Mouse (Mus musculus) stomach, embryonic 14.5 days (tissue): ENCODE measurements around the gene Cd247. TPM values are rescaled to one million over a fixed set of nuclear protein-coding genes. Genes with fewer than 3 reads are reported as not detected.
A peak's percentile ranks its signal among the peaks of the same experiment; 100 is the strongest.

Experiments
- ATAC-seq: fragments of 200-750 bp; cut with Nextera tagmentation; 2 replicates; pipeline ENCODE4 v1.8.0; 2017; ENCODE audit warnings: low read depth, moderate TSS enrichment; ENCODE audit not compliant: insufficient number of reproducible peaks, insufficient read depth, low FRiP score
- H3K27ac ChIP-seq: fragments of 300-500 bp; sonication (generic); 2 replicates; pipeline ENCODE4 v1.5.1; 2014; ENCODE audit warnings: mild to moderate bottlenecking, low read length, moderate library complexity, mixed read lengths
- H3K27me3 ChIP-seq: fragments of 300-500 bp; sonication (generic); 2 replicates; pipeline ENCODE4 v1.6.1; 2014; ENCODE audit warnings: low read length, control low read depth, mixed read lengths; ENCODE audit not compliant: control insufficient read depth, insufficient read depth
- H3K36me3 ChIP-seq: fragments of 300-500 bp; sonication (generic); 2 replicates; pipeline ENCODE4 v1.6.1; 2014; ENCODE audit warnings: mild to moderate bottlenecking, control low read depth, low read length, moderate library complexity, mixed read lengths; ENCODE audit not compliant: control insufficient read depth, insufficient read depth
- H3K4me1 ChIP-seq: fragments of 300-500 bp; sonication (generic); 2 replicates; pipeline ENCODE4 v1.6.1; 2014; ENCODE audit warnings: low read length, control low read depth, mixed read lengths; ENCODE audit not compliant: control insufficient read depth, insufficient read depth
- H3K4me2 ChIP-seq: fragments of 300-500 bp; sonication (generic); replicated peaks from 2 replicates; pipeline ENCODE4 v1.6.1; 2014; ENCODE audit warnings: low read depth, low read length, control low read depth
- H3K4me3 ChIP-seq: fragments of 300-500 bp; sonication (generic); 2 replicates; pipeline ENCODE4 v1.5.1; 2014; ENCODE audit warnings: low read depth, low read length, control low read depth
- H3K9ac ChIP-seq: fragments of 300-500 bp; sonication (generic); replicated peaks from 2 replicates; pipeline ENCODE4 v1.6.1; 2014; ENCODE audit warnings: low read depth, mild to moderate bottlenecking, control low read depth, low read length, moderate library complexity, mixed read lengths
- H3K9me3 ChIP-seq: fragments of 300-500 bp; sonication (generic); 2 replicates; pipeline ENCODE4 v1.6.1; 2016; ENCODE audit warnings: low read depth, low read length, control low read depth; ENCODE audit not compliant: control insufficient read depth
- WGBS: fragments of 180-500 bp; shearing (Covaris S2); extraction: QIAGEN DNeasy Blood & Tissue Kit; methylation state at CpG from one replicate; pipeline ENCODE4 v1.1.7; 2014; 5-methylcytosine and 5-hydroxymethylcytosine counted together
- polyA plus RNA-seq: library from polyadenylated mRNA; unstranded; fragments of >200 nt; fragmentation: Nextera tagmentation; extraction: Ambion mirVana; gene quantifications from 2 replicates; pipeline ENCODE4 v1.2.1, GENCODE M21; 2014

Cd247 gene
- polyA plus RNA-seq, 1 experiment from 2014 or later, result 1.5 TPM

DNA sequence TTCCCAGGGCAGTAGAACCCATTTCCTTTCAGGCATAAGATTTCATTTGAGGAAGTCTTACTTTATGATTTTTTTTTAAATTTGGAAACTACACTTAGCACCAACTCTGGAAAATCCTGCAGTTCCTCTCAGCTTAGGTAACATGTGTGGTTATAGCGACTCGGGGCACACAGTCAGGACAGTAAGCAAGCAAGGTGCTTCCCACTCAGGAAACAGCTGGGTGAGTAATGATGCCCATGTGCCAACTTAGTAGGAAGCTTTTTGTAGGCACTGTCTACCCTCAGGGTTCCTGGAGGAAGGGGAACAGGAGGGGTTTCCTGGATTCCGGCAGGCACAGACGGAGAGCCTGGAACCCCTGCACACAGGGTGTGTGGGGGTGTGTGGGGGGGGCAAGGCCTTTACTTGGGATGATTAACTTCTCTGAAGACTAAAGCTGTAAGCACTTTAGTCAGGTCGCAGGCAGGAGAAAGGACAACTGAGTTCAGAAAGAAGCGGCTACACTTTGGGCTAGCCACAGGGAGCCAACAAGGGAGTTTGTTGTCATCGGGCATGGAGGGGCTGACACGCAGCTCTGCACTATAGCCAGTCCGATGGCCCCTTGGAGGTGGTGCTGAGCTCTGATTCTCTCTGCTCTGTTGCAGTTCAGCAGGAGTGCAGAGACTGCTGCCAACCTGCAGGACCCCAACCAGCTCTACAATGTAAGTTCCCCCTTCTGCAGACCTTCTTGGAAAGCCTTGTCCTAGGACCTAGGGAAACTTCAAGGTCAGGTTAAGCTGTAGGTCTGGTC is 67.5 kb downstream of the Cd247 start:
- H3K4me2 ChIP-seq, result no peak overlapping the region
- H3K9me3 ChIP-seq, result no peaks in the 10 kb centered on the region
- ATAC-seq, result no peak
- H3K4me3 ChIP-seq, result no peak overlapping the region
- no peak overlapping the region for H3K27ac ChIP-seq
- H3K36me3 ChIP-seq, result no peaks in the 10 kb centered on the region
- no peaks in the 10 kb centered on the region for H3K27me3 ChIP-seq
- 0 out of 2 replicates have a peak, but pooled peaks cover 6% of the 10 kb centered on the region for H3K4me1 ChIP-seq
- 68% methylated on average over 9 of the region's 9 CpGs for WGBS
- H3K9ac ChIP-seq, result no peak overlapping the region

DNA sequence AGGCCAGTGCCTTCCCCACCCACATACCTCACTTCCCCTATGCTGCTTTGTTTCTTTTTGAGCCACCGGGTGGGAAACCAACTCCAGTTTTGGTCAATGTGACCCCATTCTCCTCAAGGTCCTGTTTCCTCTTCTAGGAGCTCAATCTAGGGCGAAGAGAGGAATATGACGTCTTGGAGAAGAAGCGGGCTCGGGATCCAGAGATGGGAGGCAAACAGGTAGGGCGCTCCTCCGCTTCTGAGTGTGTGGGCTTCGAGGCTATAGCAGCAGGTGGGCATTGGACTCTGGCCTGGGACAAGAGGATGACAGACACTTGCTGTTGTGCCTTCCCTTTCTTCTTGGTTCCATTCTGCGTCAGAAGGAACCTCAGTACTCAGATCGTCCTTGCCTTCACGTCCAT is 68.8 kb downstream of the Cd247 start:
- Histone ChIP-seq H3K4me2 (no peak overlapping the region), H3K9ac (no peak overlapping the region), H3K27ac (no peak overlapping the region), H3K4me1 (0 out of 2 replicates have a peak, but pooled peaks cover 3% of the 10 kb centered on the region), H3K9me3 (no peaks in the 10 kb centered on the region), H3K36me3 (no peaks in the 10 kb centered on the region), H3K4me3 (no peak overlapping the region), H3K27me3 (no peaks in the 10 kb centered on the region)
- WGBS, result 95% methylated on average over 11 of the region's 11 CpGs
- ATAC-seq, result no peak

DNA sequence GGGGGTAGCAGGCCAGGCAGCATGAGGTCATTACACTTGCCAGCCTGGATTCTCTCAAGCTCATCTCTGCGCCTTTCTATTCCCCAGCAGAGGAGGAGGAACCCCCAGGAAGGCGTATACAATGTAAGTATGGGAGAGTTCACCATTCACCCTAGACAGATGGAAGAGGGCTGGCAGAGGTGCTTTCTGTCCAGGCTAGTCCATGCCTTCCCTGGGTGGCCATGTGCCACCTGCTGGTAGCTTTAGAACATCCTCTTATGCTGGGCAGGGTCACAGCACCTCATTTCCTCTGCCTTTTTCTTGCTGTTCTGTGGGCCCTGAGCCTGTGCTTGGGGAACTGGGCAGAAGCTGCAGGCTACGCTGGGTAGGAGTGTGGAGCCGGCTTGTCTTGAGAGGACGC is 69.9 kb downstream of the Cd247 start:
- Histone ChIP-seq H3K9ac (no peak overlapping the region), H3K4me2 (no peak overlapping the region), H3K36me3 (no peaks in the 10 kb centered on the region), H3K9me3 (no peaks in the 10 kb centered on the region), H3K4me3 (no peak overlapping the region), H3K4me1 (0 out of 2 replicates have a peak, but pooled peaks cover 3% of the 10 kb centered on the region), H3K27ac (no peak overlapping the region), H3K27me3 (no peaks in the 10 kb centered on the region)
- WGBS, result 76% methylated on average over 5 of the region's 5 CpGs
- ATAC-seq, result no peak

DNA sequence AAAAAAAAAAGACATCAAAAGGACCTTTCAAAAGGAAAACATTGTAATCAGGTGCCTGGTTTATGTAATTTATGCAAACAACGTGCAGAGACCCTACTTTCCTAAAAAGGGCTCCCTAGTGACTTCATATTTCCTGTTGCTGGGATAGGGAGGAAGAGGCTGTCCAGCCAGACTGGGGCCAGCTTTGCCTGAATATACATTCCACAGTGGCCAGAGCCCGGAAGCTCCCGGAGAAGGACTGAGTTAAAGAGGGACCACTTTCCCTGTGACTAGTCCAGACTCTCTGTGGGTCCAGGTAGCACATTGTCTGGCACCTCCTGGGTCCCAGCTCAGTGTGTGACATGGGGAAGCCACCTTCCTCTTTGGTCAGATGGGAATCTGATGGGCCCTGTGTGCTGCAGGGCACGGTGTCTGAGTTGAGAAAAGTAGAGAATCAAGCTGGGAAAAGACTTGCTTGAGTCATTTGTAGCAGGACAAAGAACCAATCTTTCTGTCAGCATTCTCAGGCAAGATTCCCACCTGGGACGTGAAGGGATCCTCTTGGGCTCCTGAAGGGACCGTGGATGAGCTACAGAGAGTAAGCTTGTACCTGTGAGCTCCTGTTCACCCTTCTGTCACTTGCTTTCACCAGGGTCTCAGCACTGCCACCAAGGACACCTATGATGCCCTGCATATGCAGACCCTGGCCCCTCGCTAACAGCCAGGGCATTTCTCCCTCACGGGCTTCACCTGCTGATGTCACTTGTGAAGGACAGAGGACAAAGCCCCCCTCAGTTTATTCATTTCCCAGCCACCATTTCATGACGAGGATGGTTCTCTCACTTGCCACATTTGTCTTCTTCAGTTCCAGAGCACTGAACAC is 72.1 kb downstream of the Cd247 start:
- no peak overlapping the region for H3K27ac ChIP-seq
- ATAC-seq, result no peak

DNA sequence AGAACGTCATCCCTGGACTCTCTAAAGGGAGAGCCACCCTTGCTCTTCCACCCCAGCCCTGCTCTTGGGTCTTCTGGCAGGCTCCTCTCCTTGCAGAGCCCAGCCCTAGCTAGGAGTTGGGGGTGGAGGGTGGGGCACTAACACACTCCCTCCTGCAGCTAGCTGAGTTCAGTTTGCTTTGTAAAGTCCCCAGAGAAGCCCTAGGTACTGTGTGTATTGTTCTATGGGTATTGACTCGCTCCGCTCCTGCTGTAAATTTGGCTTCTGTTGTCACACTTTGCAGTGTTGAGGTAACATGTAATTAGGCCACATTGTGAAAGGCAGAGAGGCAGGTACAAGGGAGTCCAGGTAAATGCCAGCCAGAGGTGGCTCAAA is 72.7 kb downstream of the Cd247 start:
- ATAC-seq, result peak; percentile 72
- no peak overlapping the region for H3K4me2 ChIP-seq
- no peaks in the 10 kb centered on the region for H3K9me3 ChIP-seq
- no peak overlapping the region for H3K27ac ChIP-seq
- no peak overlapping the region for H3K9ac ChIP-seq
- H3K4me1 ChIP-seq, result peaks cover 9% of the 10 kb centered on the region; the same call in 1 of the 2 replicates
- no peak overlapping the region for H3K4me3 ChIP-seq
- no peaks in the 10 kb centered on the region for H3K36me3 ChIP-seq
- WGBS, result 62% methylated on average over 3 of the region's 3 CpGs
- no peaks in the 10 kb centered on the region for H3K27me3 ChIP-seq

More for the DNA sequence above, 72.1 kb downstream of the Cd247 start:
- no peaks in the 10 kb centered on the region for H3K9me3 ChIP-seq
- H3K27me3 ChIP-seq, result no peaks in the 10 kb centered on the region
- H3K4me1 ChIP-seq, result peaks cover 9% of the 10 kb centered on the region; the same call in 1 of the 2 replicates
- 63% methylated on average over 9 of the region's 9 CpGs for WGBS
- no peak overlapping the region for H3K4me2 ChIP-seq
- no peak overlapping the region for H3K9ac ChIP-seq
- no peak overlapping the region for H3K4me3 ChIP-seq
- no peaks in the 10 kb centered on the region for H3K36me3 ChIP-seq

DNA sequence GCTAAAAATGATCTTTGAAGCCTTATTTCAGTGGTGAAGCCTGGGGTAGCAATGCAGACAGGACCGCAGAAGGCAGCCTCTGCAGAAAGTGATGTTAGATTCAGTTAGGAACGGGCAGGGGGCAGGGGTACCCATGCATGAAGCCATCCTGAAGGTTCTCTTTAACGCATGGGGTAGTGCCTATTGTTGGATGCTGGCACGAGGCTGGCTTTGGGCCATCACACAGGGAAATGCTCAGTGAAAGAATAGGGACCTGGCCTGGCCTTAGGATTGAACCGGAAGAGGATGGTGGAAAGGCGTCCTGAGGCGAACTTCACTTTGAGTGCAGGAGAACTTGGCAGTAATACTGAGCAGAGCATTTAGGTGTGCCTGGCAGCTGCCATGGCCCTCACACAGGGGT is 73.6 kb downstream of the Cd247 start:
- Histone ChIP-seq H3K36me3 (no peaks in the 10 kb centered on the region), H3K4me3 (no peak overlapping the region), H3K27ac (no peak overlapping the region), H3K4me2 (no peak overlapping the region), H3K4me1 (peaks cover 9% of the 10 kb centered on the region; the same call in 1 of the 2 replicates), H3K9ac (no peak overlapping the region), H3K27me3 (no peaks in the 10 kb centered on the region), H3K9me3 (no peaks in the 10 kb centered on the region)
- 84% methylated on average over 7 of the region's 7 CpGs for WGBS
- no peak for ATAC-seq

DNA sequence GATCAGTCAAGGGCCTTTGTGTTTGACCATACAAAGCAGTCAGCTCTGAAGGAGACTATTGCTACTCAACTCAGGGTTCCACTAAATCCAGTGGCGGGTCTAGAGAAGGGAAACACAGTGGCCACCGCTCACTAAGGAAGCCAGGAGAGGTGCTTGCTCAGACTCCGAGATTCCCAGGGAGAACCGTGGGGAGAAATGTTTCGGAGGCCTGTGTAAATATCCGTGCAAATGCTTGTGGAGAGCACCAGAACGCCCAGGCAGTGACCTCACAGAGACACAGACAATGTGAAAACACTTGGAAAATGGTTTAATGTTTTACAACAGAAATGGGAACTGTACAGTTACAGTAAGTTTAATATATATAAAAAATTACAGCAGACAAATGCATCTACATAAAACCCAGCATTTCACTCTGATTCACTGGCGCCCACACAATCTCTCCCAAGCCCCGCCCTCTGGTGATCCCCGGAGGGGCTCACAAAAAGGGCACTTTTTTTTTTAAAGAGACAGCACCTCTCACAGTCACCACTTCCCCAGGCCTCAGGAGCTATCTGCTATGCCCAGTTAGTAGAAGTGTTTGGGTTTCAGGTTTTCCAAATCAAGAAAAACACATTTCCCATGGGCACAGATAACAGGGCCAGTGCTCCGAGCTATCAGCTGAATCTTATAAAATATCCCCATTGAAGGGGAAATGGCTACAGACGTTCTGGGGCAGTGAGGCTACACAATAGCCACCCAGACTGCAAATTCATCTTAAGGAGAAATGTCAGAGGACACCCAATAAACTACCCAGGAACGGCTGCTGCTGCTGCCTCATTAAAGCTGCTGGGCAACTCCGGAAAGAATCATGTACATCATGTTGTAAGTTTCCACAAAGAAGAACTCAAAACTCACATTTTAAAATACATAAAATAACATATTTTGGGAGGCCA is 76.6 kb downstream of the Cd247 start:
- no peak overlapping the region for H3K4me3 ChIP-seq
- H3K36me3 ChIP-seq, result no peaks in the 10 kb centered on the region
- no peaks in the 10 kb centered on the region for H3K27me3 ChIP-seq
- H3K9me3 ChIP-seq, result no peaks in the 10 kb centered on the region
- 39% methylated on average over 14 of the region's 14 CpGs for WGBS
- H3K27ac ChIP-seq, result no peak overlapping the region; the same call in 1 of the 2 replicates
- no peak overlapping the region for H3K4me2 ChIP-seq
- no peak overlapping the region for H3K9ac ChIP-seq
- ATAC-seq, result no peak
- H3K4me1 ChIP-seq, result peaks cover 9% of the 10 kb centered on the region; the same call in 1 of the 2 replicates
